Mouse (Mus musculus) limb, embryonic 14.5 days (tissue): Measurements from ENCODE around the gene Cnpy1. TPM values are rescaled to one million over a fixed set of nuclear protein-coding genes. Genes with fewer than 3 reads are reported as not detected.

Experiments
- ATAC-seq: fragments of 200-750 bp; cut with Nextera tagmentation; 2 replicates; pipeline ENCODE4 v1.8.0; 2017; ENCODE audit warnings: low read depth, moderate number of reproducible peaks, moderate TSS enrichment; ENCODE audit not compliant: low FRiP score
- DNase-seq: peaks from one replicate; pipeline ENCODE4 v3.0.0-alpha.2; 2015; ENCODE audit warnings: low spot score
- H3K27ac ChIP-seq: fragments of 300-500 bp; sonication (generic); replicated peaks from 2 replicates; pipeline ENCODE4 v1.5.1; 2014; ENCODE audit warnings: low read depth, mild to moderate bottlenecking, low read length, moderate library complexity, mixed read lengths
- H3K27me3 ChIP-seq: fragments of 300-500 bp; sonication (generic); 2 replicates; pipeline ENCODE4 v1.6.1; 2014; ENCODE audit warnings: low read length, mixed read lengths; ENCODE audit not compliant: control insufficient read depth, insufficient read depth
- H3K36me3 ChIP-seq: fragments of 300-500 bp; sonication (generic); 2 replicates; pipeline ENCODE4 v1.6.1; 2014; ENCODE audit warnings: mild to moderate bottlenecking, low read length, moderate library complexity, mixed read lengths; ENCODE audit not compliant: control insufficient read depth, insufficient read depth
- H3K4me1 ChIP-seq: fragments of 300-500 bp; sonication (generic); 2 replicates; pipeline ENCODE4 v1.6.1; 2014; ENCODE audit warnings: antibody characterized with exemption, low read length, mixed read lengths; ENCODE audit not compliant: control insufficient read depth, insufficient read depth
- H3K4me2 ChIP-seq: fragments of 300-500 bp; sonication (generic); replicated peaks from 2 replicates; pipeline ENCODE4 v1.6.1; 2014; ENCODE audit warnings: low read depth, mild to moderate bottlenecking, low read length, moderate library complexity; ENCODE audit not compliant: severe bottlenecking
- H3K4me3 ChIP-seq: fragments of 300-500 bp; sonication (generic); replicated peaks from 2 replicates; pipeline ENCODE4 v1.5.1; 2014; ENCODE audit warnings: low read length
- H3K9ac ChIP-seq: fragments of 300-500 bp; sonication (generic); 2 replicates; pipeline ENCODE4 v1.6.1; 2014; ENCODE audit warnings: mild to moderate bottlenecking, low read depth, low read length, moderate library complexity; ENCODE audit not compliant: severe bottlenecking
- H3K9me3 ChIP-seq: fragments of 300-500 bp; sonication (generic); 2 replicates; pipeline ENCODE4 v1.6.1; 2016; ENCODE audit warnings: low read length; ENCODE audit not compliant: control insufficient read depth
- POLR2A ChIP-seq: fragments of 200-500 bp; IDR thresholded peaks from 2 replicates; pipeline ENCODE4 v1.8.0; 2012; ENCODE audit warnings: inconsistent platforms, mild to moderate bottlenecking, moderate library complexity, borderline replicate concordance; ENCODE audit not compliant: insufficient read depth, insufficient read length; ENCODE audit errors: extremely low read depth
- WGBS: fragments of 180-500 bp; shearing (Covaris S2); extraction: QIAGEN DNeasy Blood & Tissue Kit; methylation state at CpG from one replicate; pipeline ENCODE4 v1.1.7; 2014; 5-methylcytosine and 5-hydroxymethylcytosine counted together
- polyA plus RNA-seq, 2 experiments: library from polyadenylated mRNA; depleted of rRNA in 1 of 2; stranded (reverse) in 1 of 2; unstranded in 1 of 2; fragments of >200 nt; fragmentation: Nextera tagmentation in 1 of 2; extraction: Ambion mirVana in 1 of 2; gene quantifications; 2 replicates each; pipeline versions ENCODE4 v1.2.1 to v1.2.3; 2012 to 2014

Gene Cnpy1
- polyA plus RNA-seq, 2 experiments: 0.26 TPM; not detected in 1

- Histone ChIP-seq H3K27me3 (no peaks in the 10 kb centered on the region), H3K4me3 (no peak overlapping the region), H3K4me2 (no peak overlapping the region), H3K4me1 (no peaks in the 10 kb centered on the region), H3K9me3 (no peaks in the 10 kb centered on the region), H3K9ac (no peak overlapping the region), H3K36me3 (no peaks in the 10 kb centered on the region), H3K27ac (no peak overlapping the region)
- ATAC-seq (no peak), DNase-seq (no peak)
- WGBS: 32% methylated on average over 6 of the region's 6 CpGs
- no peak for TF ChIP-seq POLR2A
Measured at GRCm38 (mm10) chr5:28236098-28236497, 9.5 kb downstream of the Cnpy1 start.

GRCm38 (mm10) chr5:28232101-28232500 lies 13.5 kb downstream of the Cnpy1 start:
- Histone ChIP-seq H3K27ac (no peak overlapping the region), H3K9me3 (no peaks in the 10 kb centered on the region), H3K4me2 (no peak overlapping the region), H3K4me1 (no peaks in the 10 kb centered on the region), H3K9ac (no peak overlapping the region), H3K27me3 (no peaks in the 10 kb centered on the region), H3K36me3 (no peaks in the 10 kb centered on the region), H3K4me3 (no peak overlapping the region)
- no peak for ATAC-seq
- DNase-seq: no peak
- 68% methylated on average over 3 of the region's 3 CpGs for WGBS
- no peak for TF ChIP-seq POLR2A

GRCm38 (mm10) chr5:28219596-28219995 lies 26.0 kb downstream of the Cnpy1 start:
- no peak for TF ChIP-seq POLR2A
- no peaks in the 10 kb centered on the region for H3K9me3 ChIP-seq
- no peaks in the 10 kb centered on the region for H3K4me1 ChIP-seq
- no peak for ATAC-seq
- H3K27me3 ChIP-seq: peaks cover 7% of the 10 kb centered on the region; the same call in 1 of the 2 replicates
- H3K4me2 ChIP-seq: no peak overlapping the region
- no peak overlapping the region for H3K27ac ChIP-seq
- WGBS: 78% methylated on average over 1 of the region's 1 CpGs
- H3K9ac ChIP-seq: no peak overlapping the region
- no peaks in the 10 kb centered on the region for H3K36me3 ChIP-seq
- no peak for DNase-seq
- H3K4me3 ChIP-seq: no peak overlapping the region

GRCm38 (mm10) chr5:28213441-28213840 lies 32.2 kb downstream of the Cnpy1 start:
- Histone ChIP-seq H3K4me3 (no peak overlapping the region), H3K27me3 (peaks cover 65% of the 10 kb centered on the region), H3K27ac (no peak overlapping the region), H3K4me1 (peaks cover 6% of the 10 kb centered on the region; the same call in 1 of the 2 replicates), H3K36me3 (no peaks in the 10 kb centered on the region), H3K9ac (no peak overlapping the region), H3K9me3 (no peaks in the 10 kb centered on the region), H3K4me2 (no peak overlapping the region)
- DNase-seq: no peak
- no peak for TF ChIP-seq POLR2A
- no peak for ATAC-seq
- WGBS: 60% methylated on average over 2 of the region's 2 CpGs

- no peak for ATAC-seq
- no peaks in the 10 kb centered on the region for H3K36me3 ChIP-seq
- H3K9ac ChIP-seq: no peak overlapping the region
- no peak for DNase-seq
- no peak overlapping the region for H3K4me3 ChIP-seq
- no peaks in the 10 kb centered on the region for H3K9me3 ChIP-seq
- H3K4me2 ChIP-seq: no peak overlapping the region
- WGBS: 4% methylated on average over 15 of the region's 15 CpGs
- TF ChIP-seq POLR2A: no peak
- peaks cover 80% of the 10 kb centered on the region for H3K27me3 ChIP-seq
- H3K27ac ChIP-seq: no peak overlapping the region
- H3K4me1 ChIP-seq: peaks cover 6% of the 10 kb centered on the region; the same call in 1 of the 2 replicates
Measured at GRCm38 (mm10) chr5:28211651-28212310, 33.8 kb downstream of the Cnpy1 start.
